Mouse (Mus musculus): ENCODE measurements around the gene Fam172a. TPM values are rescaled to one million over a fixed set of nuclear protein-coding genes. Genes with fewer than 3 reads are reported as not detected.

The Fam172a gene
- polyA plus RNA-seq (2017; shearing (Covaris generic)) = 34.0 TPM

GRCm38 (mm10) chr13:77701733-77702132, at the start of gene Fam172a:
Fam172a (plus strand) TSS chr13:77702033.

DNA sequence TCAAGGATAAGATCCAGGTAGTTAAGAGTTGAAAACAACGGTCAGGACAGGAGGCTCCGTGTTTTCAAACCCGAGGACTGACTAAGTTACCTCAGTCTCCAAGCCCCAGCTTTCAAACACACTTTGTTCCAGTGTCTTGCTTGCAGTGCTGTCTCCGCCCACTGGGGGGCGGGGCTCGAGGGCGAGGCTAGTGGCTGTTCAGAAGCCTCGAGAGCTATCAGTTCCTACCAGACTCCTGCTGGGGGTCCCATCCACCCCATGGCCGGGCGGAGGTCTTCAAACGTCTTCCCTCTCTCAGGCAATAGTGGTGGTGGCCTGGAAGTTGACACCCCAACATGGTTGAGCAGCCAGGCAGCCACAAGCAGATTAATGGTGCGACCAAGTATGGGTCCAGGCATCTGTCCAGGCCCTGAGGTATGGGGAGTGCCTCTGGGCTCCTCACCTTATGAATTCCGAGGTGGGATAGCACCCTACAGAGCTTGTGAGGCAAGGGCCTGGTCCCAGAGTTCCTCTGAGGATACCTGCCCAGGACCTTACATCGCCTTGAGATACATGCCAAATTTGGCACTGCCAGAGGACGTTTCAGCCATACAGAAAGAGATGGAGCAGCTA, 323.0 kb downstream of the Fam172a start, which contains the start of gene Pou5f2:
Gene Pou5f2 (plus strand): TSS at position 220 of the 612 bp plus-strand sequence.

GRCm38 (mm10) chr13:78199642-78200160, 497.9 kb downstream of the Fam172a start, which contains the start of gene Nr2f1:
Nr2f1 (minus strand) TSS chr13:78199757.

